Mouse (Mus musculus): ENCODE data around the gene Ppm1m. TPM values are rescaled to one million over a fixed set of nuclear protein-coding genes. Genes with fewer than 3 reads are reported as not detected.

Ppm1m gene
- polyA plus RNA-seq, 1 experiment: 14.6 TPM

GRCm38 (mm10) chr9:106222261-106222851 lies 22.8 kb upstream of the Ppm1m start, which contains the start of gene Tlr9:
Gene Tlr9, plus strand, starts transcription at chr9:106222598.
- 56% methylated on average over 4 of the region's 4 CpGs for WGBS
- DNase-seq (ENCODE audit: low read depth, low spot score): no peak

- DNase-seq (ENCODE audit: low read depth, low spot score): no peak
- 56% methylated on average over 8 of the region's 8 CpGs for WGBS
Measured at GRCm38 (mm10) chr9:106220894-106221523, 21.5 kb upstream of the Ppm1m start.

- 86% methylated on average over 7 of the region's 7 CpGs for WGBS
Measured at GRCm38 (mm10) chr9:106216971-106217370, 17.4 kb upstream of the Ppm1m start.

GRCm38 (mm10) chr9:106215341-106216125 lies 16.0 kb upstream of the Ppm1m start:
- 79% methylated on average over 6 of the region's 6 CpGs for WGBS
- DNase-seq (ENCODE audit: low read depth, low spot score): no peak

More at GRCm38 (mm10) chr9:106216971-106217370, 17.4 kb upstream of the Ppm1m start:
- DNase-seq (ENCODE audit: low read depth, low spot score): no peak

GRCm38 (mm10) chr9:106212594-106212981 lies 13.0 kb upstream of the Ppm1m start:
- 65% methylated on average over 12 of the region's 12 CpGs for WGBS

GRCm38 (mm10) chr9:106211680-106212593 lies 12.4 kb upstream of the Ppm1m start:
- WGBS: 25% methylated on average over 37 of the region's 37 CpGs

More at GRCm38 (mm10) chr9:106212594-106212981, 13.0 kb upstream of the Ppm1m start:
- DNase-seq (ENCODE audit: low read depth, low spot score): no peak

GRCm38 (mm10) chr9:106210853-106211609 lies 11.5 kb upstream of the Ppm1m start:
- 82% methylated on average over 9 of the region's 9 CpGs for WGBS
- DNase-seq (ENCODE audit: low read depth, low spot score): no peak

More at GRCm38 (mm10) chr9:106211680-106212593, 12.4 kb upstream of the Ppm1m start:
- DNase-seq (ENCODE audit: low read depth, low spot score): peak; percentile 75

- 88% methylated on average over 4 of the region's 4 CpGs for WGBS
Measured at GRCm38 (mm10) chr9:106209954-106210353, 10.4 kb upstream of the Ppm1m start.

GRCm38 (mm10) chr9:106208181-106208580 lies 8.6 kb upstream of the Ppm1m start:
- no peak for DNase-seq (ENCODE audit: low read depth, low spot score)

More at GRCm38 (mm10) chr9:106209954-106210353, 10.4 kb upstream of the Ppm1m start:
- DNase-seq (ENCODE audit: low read depth, low spot score): no peak

GRCm38 (mm10) chr9:106206515-106206914 lies 7.0 kb upstream of the Ppm1m start:
- WGBS: 75% methylated on average over 2 of the region's 2 CpGs
- DNase-seq (ENCODE audit: low read depth, low spot score): no peak

More at GRCm38 (mm10) chr9:106208181-106208580, 8.6 kb upstream of the Ppm1m start:
- WGBS: 83% methylated on average over 5 of the region's 5 CpGs

GRCm38 (mm10) chr9:106205713-106206290 lies 6.3 kb upstream of the Ppm1m start:
- no peak for DNase-seq (ENCODE audit: low read depth, low spot score)
- WGBS: 74% methylated on average over 7 of the region's 7 CpGs

- DNase-seq (ENCODE audit: low read depth, low spot score): no peak
- 57% methylated on average over 7 of the region's 7 CpGs for WGBS
Measured at GRCm38 (mm10) chr9:106203990-106204851, 4.7 kb upstream of the Ppm1m start.

GRCm38 (mm10) chr9:106202819-106203636 lies 3.5 kb upstream of the Ppm1m start, which contains the start of gene Twf2:
Gene Twf2, plus strand, starts transcription at chr9:106203108.
- WGBS: 2% methylated on average over 61 of the region's 61 CpGs

GRCm38 (mm10) chr9:106201895-106202294 lies 2.3 kb upstream of the Ppm1m start:
- no peak for DNase-seq (ENCODE audit: low read depth, low spot score)
- 85% methylated on average over 3 of the region's 3 CpGs for WGBS

More at GRCm38 (mm10) chr9:106202819-106203636, 3.5 kb upstream of the Ppm1m start, which contains the start of gene Twf2:
- peak; percentile 50 for DNase-seq (ENCODE audit: low read depth, low spot score)

GRCm38 (mm10) chr9:106198962-106199458 lies 536 bp downstream of the Ppm1m start:
- DNase-seq (ENCODE audit: low read depth, low spot score): peak; percentile 38
- 1% methylated on average over 40 of the region's 51 CpGs for WGBS

GRCm38 (mm10) chr9:106197732-106198131 lies 1.8 kb downstream of the Ppm1m start:
- 88% methylated on average over 9 of the region's 9 CpGs for WGBS
- DNase-seq (ENCODE audit: low read depth, low spot score): no peak

All from large intestine, adult 2 months (tissue).